Mouse (Mus musculus): ENCODE data around the gene Mns1.

- TF ChIP-seq CTCF (IDR thresholded peaks at IDR 0.05; ENCODE audit: control insufficient read depth, insufficient read depth, insufficient replicate concordance, low read depth, low read length): no peak
- TF ChIP-seq POLR2A (IDR thresholded peaks at IDR 0.05; ENCODE audit: control insufficient read depth, low read depth, low read length): no peak
These were observed 30.8 kb downstream of the Mns1 start for GRCm38 (mm10) chr9:72468616-72469015.

All from testis, adult 2 months (tissue).